Mouse (Mus musculus) liver, postnatal 0 days (tissue): ENCODE measurements around the gene Nploc4.

Experiments used
- CTCF ChIP-seq: sonication (generic); IDR thresholded peaks from 2 replicates; pipeline ENCODE4 v1.5.1; 2016; ENCODE audit warnings: antibody characterized with exemption, low read depth
- EP300 ChIP-seq: IDR thresholded peaks from 2 replicates; pipeline ENCODE4 v1.6.1; 2016; ENCODE audit warnings: antibody characterized with exemption, low read depth, mild to moderate bottlenecking

GRCm38 (mm10) chr11:120357791-120358401 is 79.6 kb downstream of the Nploc4 start:
- no peak for TF ChIP-seq EP300
- no peak for TF ChIP-seq CTCF
